Mouse (Mus musculus) heart, adult 2 months (tissue): Measurements from ENCODE around the gene Depdc5.

ENCODE experiments used
- CTCF ChIP-seq: fragments of 200-600 bp; IDR thresholded peaks from 2 replicates; pipeline ENCODE4 v1.8.1; 2022; ENCODE audit warnings: antibody characterized with exemption, mild to moderate bottlenecking, moderate library complexity
- EP300 ChIP-seq: fragments of 200-500 bp; IDR thresholded peaks from 2 replicates; pipeline ENCODE4 v1.6.1; 2011; ENCODE audit warnings: low read depth, low read length, control low read depth; ENCODE audit not compliant: insufficient read depth
- POLR2A ChIP-seq: fragments of 200-500 bp; IDR thresholded peaks from 2 replicates; pipeline ENCODE4 v1.6.1; 2011; ENCODE audit warnings: mild to moderate bottlenecking, low read depth, low read length, control low read depth; ENCODE audit not compliant: insufficient read depth

- TF ChIP-seq CTCF (no peak), POLR2A (no peak), EP300 (no peak)
These were observed 113.0 kb downstream of the Depdc5 start for GRCm38 (mm10) chr5:32976541-32976940.
